Mouse (Mus musculus) midbrain, embryonic 15.5 days (tissue): ENCODE results near the gene H2-Q2. TPM values are rescaled to one million over a fixed set of nuclear protein-coding genes. Genes with fewer than 3 reads are reported as not detected.
"Not testable (repeated sequence)": the region's sequence is repeated elsewhere in the genome, so short reads cannot be mapped to it uniquely, and the experiment has no call there.

Source experiments
- ATAC-seq: fragments of 200-750 bp; cut with Nextera tagmentation; replicated peaks from 2 replicates; pipeline ENCODE4 v1.8.0; 2017; ENCODE audit warnings: moderate TSS enrichment
- H3K27ac ChIP-seq: fragments of 300-500 bp; sonication (generic); 2 replicates; pipeline ENCODE4 v1.5.1; 2015; ENCODE audit warnings: mild to moderate bottlenecking, inconsistent platforms
- H3K27me3 ChIP-seq: fragments of 300-500 bp; sonication (generic); replicated peaks from 2 replicates; pipeline ENCODE4 v1.6.1; 2015; ENCODE audit warnings: inconsistent platforms
- H3K36me3 ChIP-seq: fragments of 300-500 bp; sonication (generic); replicated peaks from 2 replicates; pipeline ENCODE4 v1.6.1; 2015; ENCODE audit warnings: inconsistent platforms
- H3K4me1 ChIP-seq: fragments of 300-500 bp; sonication (generic); 2 replicates; pipeline ENCODE4 v1.6.1; 2015; ENCODE audit warnings: inconsistent platforms
- H3K4me2 ChIP-seq: fragments of 300-500 bp; sonication (generic); 2 replicates; pipeline ENCODE4 v1.6.1; 2015; ENCODE audit warnings: inconsistent platforms, mild to moderate bottlenecking, moderate library complexity
- H3K4me3 ChIP-seq: fragments of 300-500 bp; sonication (generic); 2 replicates; pipeline ENCODE4 v1.5.1; 2015; ENCODE audit warnings: mild to moderate bottlenecking, inconsistent platforms
- H3K9ac ChIP-seq: fragments of 300-500 bp; sonication (generic); 2 replicates; pipeline ENCODE4 v1.6.1; 2015; ENCODE audit warnings: mild to moderate bottlenecking, inconsistent platforms
- H3K9me3 ChIP-seq: fragments of 300-500 bp; sonication (generic); 2 replicates; pipeline ENCODE4 v1.6.1; 2016; ENCODE audit warnings: inconsistent platforms
- WGBS: fragments of 180-500 bp; shearing (Covaris S2); methylation state at CpG from one replicate; pipeline ENCODE4 v1.1.7; 2015; ENCODE audit warnings: mixed read lengths; 5-methylcytosine and 5-hydroxymethylcytosine counted together
- polyA plus RNA-seq: library from polyadenylated mRNA; unstranded; fragments of >200 nt; fragmentation: Nextera tagmentation; extraction: Ambion mirVana; gene quantifications from 2 replicates; pipeline ENCODE4 v1.2.1, GENCODE M21; 2015

The H2-Q2 gene
- polyA plus RNA-seq, 1 experiment from 2014 or later: 3.0 TPM

DNA sequence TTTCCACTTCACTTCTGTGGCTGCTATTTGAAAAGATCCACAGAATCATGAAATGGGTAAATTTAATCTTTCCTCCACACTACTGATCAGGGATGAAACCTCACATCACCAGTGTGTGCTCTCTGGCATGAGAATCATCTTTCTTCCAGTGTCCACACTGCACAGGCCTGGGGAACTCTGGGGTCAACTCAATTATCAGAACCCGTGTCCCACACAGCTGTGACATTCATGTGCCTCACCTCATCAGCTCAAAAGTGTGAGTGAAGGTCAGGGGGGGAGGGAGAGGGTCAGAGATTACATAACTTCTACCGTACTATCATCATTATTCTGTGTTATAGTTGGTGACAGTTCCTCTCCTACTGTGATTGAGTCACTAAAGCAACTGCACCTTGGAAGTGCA lies 50.6 kb downstream of the H2-Q2 start:
- H3K4me2 ChIP-seq, H3K9ac ChIP-seq, H3K4me1 ChIP-seq, H3K36me3 ChIP-seq, H3K4me3 ChIP-seq, H3K9me3 ChIP-seq, H3K27me3 ChIP-seq, ATAC-seq, H3K27ac ChIP-seq: not testable (repeated sequence)
- WGBS: 72% methylated on average over 2 of the region's 2 CpGs

GRCm38 (mm10) chr17:35393864-35394800 lies 52.1 kb downstream of the H2-Q2 start:
- H3K9ac ChIP-seq, H3K27me3 ChIP-seq, H3K4me1 ChIP-seq, H3K36me3 ChIP-seq, H3K9me3 ChIP-seq, H3K27ac ChIP-seq: not testable (repeated sequence)
- peak; percentile 79 for ATAC-seq
- H3K4me2 ChIP-seq: peak overlapping the region; percentile 50
- peak overlapping the region; percentile 28 for H3K4me3 ChIP-seq
- WGBS: 1% methylated on average over 52 of the region's 75 CpGs

Other genes starting within 250 kb of the H2-Q2 start
- not detected in 2 replicates for gene Ly6g5c, start 234.0 kb upstream of the H2-Q2 start, polyA plus RNA-seq
- 1.1 and 2.2 TPM in 2 replicates for gene Ly6g5b, start 226.8 kb upstream of the H2-Q2 start, polyA plus RNA-seq
- 25.9 and 28.9 TPM in 2 replicates for gene Gpank1, start 220.8 kb upstream of the H2-Q2 start, polyA plus RNA-seq
- 316 and 319 TPM in 2 replicates for gene Csnk2b, start 220.2 kb upstream of the H2-Q2 start, polyA plus RNA-seq
- 8.3 and 9.6 TPM in 2 replicates for gene D17H6S53E, start 215.9 kb upstream of the H2-Q2 start, polyA plus RNA-seq
- 0.56 and 1.4 TPM in 2 replicates for gene Apom, start 210.2 kb upstream of the H2-Q2 start, polyA plus RNA-seq
- gene Bag6, start 207.1 kb upstream of the H2-Q2 start, polyA plus RNA-seq: 82.9 and 83.4 TPM in 2 replicates
- gene Prrc2a, start 177.3 kb upstream of the H2-Q2 start, polyA plus RNA-seq: 188 and 203 TPM in 2 replicates
- 7.3 and 8.2 TPM in 2 replicates for gene Aif1, start 166.2 kb upstream of the H2-Q2 start, polyA plus RNA-seq
- 7.6 and 9.2 TPM in 2 replicates for gene Lst1, start 153.8 kb upstream of the H2-Q2 start, polyA plus RNA-seq
- gene Ltb, start 147.8 kb upstream of the H2-Q2 start, polyA plus RNA-seq: 0.58 and 0.78 TPM in 2 replicates
- gene Tnf, start 140.2 kb upstream of the H2-Q2 start, polyA plus RNA-seq: not detected in 2 replicates
- 0.32 and 0.69 TPM in 2 replicates for gene Lta, start 136.9 kb upstream of the H2-Q2 start, polyA plus RNA-seq
- 1.6 TPM in 1 of 2 replicates, not detected in the other for gene Gm16181, start 121.4 kb upstream of the H2-Q2 start, polyA plus RNA-seq
- 94.4 and 100 TPM in 2 replicates for gene Atp6v1g2, start 108.6 kb upstream of the H2-Q2 start, polyA plus RNA-seq
- gene Nfkbil1, start 106.5 kb upstream of the H2-Q2 start, polyA plus RNA-seq: 11.7 and 11.8 TPM in 2 replicates
- gene Ddx39b, start 100.5 kb upstream of the H2-Q2 start, polyA plus RNA-seq: 379 and 391 TPM in 2 replicates
- gene H2-D1, start 79.5 kb upstream of the H2-Q2 start, polyA plus RNA-seq: 93.4 and 105 TPM in 2 replicates
- 0.54 and 0.70 TPM in 2 replicates for gene H2-Q1, start 21.8 kb upstream of the H2-Q2 start, polyA plus RNA-seq
- gene H2-Q4, start 37.4 kb downstream of the H2-Q2 start, polyA plus RNA-seq: 0.88 and 1.3 TPM in 2 replicates
- gene H2-Q6, start 82.6 kb downstream of the H2-Q2 start, polyA plus RNA-seq: 0.89 and 1.1 TPM in 2 replicates
- 2.7 and 4.0 TPM in 2 replicates for gene H2-Q7, start 96.9 kb downstream of the H2-Q2 start, polyA plus RNA-seq
- gene H2-Q10, start 127.8 kb downstream of the H2-Q2 start, polyA plus RNA-seq: 0.26 and 1.6 TPM in 2 replicates
- gene Pou5f1, start 163.8 kb downstream of the H2-Q2 start, polyA plus RNA-seq: 0.12 TPM in 1 of 2 replicates, not detected in the other
- gene Tcf19, start 174.6 kb downstream of the H2-Q2 start, polyA plus RNA-seq: 10.8 and 13.1 TPM in 2 replicates
- 3.5 and 3.7 TPM in 2 replicates for gene Cchcr1, start 174.9 kb downstream of the H2-Q2 start, polyA plus RNA-seq
- gene Psors1c2, start 191.0 kb downstream of the H2-Q2 start, polyA plus RNA-seq: 0.56 and 0.96 TPM in 2 replicates
- gene Cdsn, start 209.9 kb downstream of the H2-Q2 start, polyA plus RNA-seq: 0.06 TPM in 2 replicates
- not detected in 2 replicates for gene 2300002M23Rik, start 225.2 kb downstream of the H2-Q2 start, polyA plus RNA-seq